Mouse (Mus musculus) heart, postnatal 0 days (tissue): ENCODE data around the gene Cfap206. TPM values are rescaled to one million over a fixed set of nuclear protein-coding genes. Genes with fewer than 3 reads are reported as not detected.

ENCODE experiments used
- ATAC-seq: fragments of 200-750 bp; cut with Nextera tagmentation; 2 replicates; pipeline ENCODE4 v1.8.0; 2017; ENCODE audit warnings: low read depth, moderate number of reproducible peaks, moderate library complexity; ENCODE audit not compliant: insufficient read depth
- DNase-seq: peaks from one replicate; pipeline ENCODE4 v3.0.0-alpha.2; 2016; ENCODE audit warnings: low spot score
- H3K27ac ChIP-seq: fragments of 300-500 bp; sonication (generic); 2 replicates; pipeline ENCODE4 v1.5.1; 2014; ENCODE audit warnings: low read depth, mild to moderate bottlenecking
- H3K27me3 ChIP-seq: fragments of 300-500 bp; sonication (generic); 2 replicates; pipeline ENCODE4 v1.6.1; 2014; ENCODE audit warnings: low read length, mixed read lengths; ENCODE audit not compliant: control insufficient read depth, insufficient read depth
- H3K36me3 ChIP-seq: fragments of 300-500 bp; sonication (generic); replicated peaks from 2 replicates; pipeline ENCODE4 v1.6.1; 2014; ENCODE audit warnings: low read length, mixed read lengths; ENCODE audit not compliant: control insufficient read depth, insufficient read depth
- H3K4me1 ChIP-seq: fragments of 300-500 bp; sonication (generic); 2 replicates; pipeline ENCODE4 v1.6.1; 2014; ENCODE audit warnings: antibody characterized with exemption; ENCODE audit not compliant: control insufficient read depth, insufficient read depth
- H3K4me2 ChIP-seq: fragments of 300-500 bp; sonication (generic); 2 replicates; pipeline ENCODE4 v1.6.1; 2014; ENCODE audit warnings: low read depth, mild to moderate bottlenecking, low read length, moderate library complexity
- H3K4me3 ChIP-seq: fragments of 300-500 bp; sonication (generic); 2 replicates; pipeline ENCODE4 v1.5.1; 2014; ENCODE audit warnings: low read depth, low read length
- H3K9ac ChIP-seq: fragments of 300-500 bp; sonication (generic); replicated peaks from 2 replicates; pipeline ENCODE4 v1.6.1; 2014; ENCODE audit warnings: low read depth, low read length, mixed read lengths
- H3K9me3 ChIP-seq: fragments of 300-500 bp; sonication (generic); replicated peaks from 2 replicates; pipeline ENCODE4 v1.6.1; 2016; ENCODE audit warnings: low read length; ENCODE audit not compliant: control insufficient read depth
- CTCF ChIP-seq: IDR thresholded peaks from 2 replicates; pipeline ENCODE4 v1.5.1; 2016; ENCODE audit warnings: antibody characterized with exemption, control low read depth, low read depth
- EP300 ChIP-seq: IDR thresholded peaks from 2 replicates; pipeline ENCODE4 v1.6.1; 2016; ENCODE audit warnings: antibody characterized with exemption, low read depth
- WGBS: fragments of 180-500 bp; shearing (Covaris S2); extraction: QIAGEN DNeasy Blood & Tissue Kit; methylation state at CpG from one replicate; pipeline ENCODE4 v1.1.7; 2014; 5-methylcytosine and 5-hydroxymethylcytosine counted together
- polyA plus RNA-seq: library from polyadenylated mRNA; unstranded; fragments of >200 nt; fragmentation: Nextera tagmentation; extraction: Ambion mirVana; gene quantifications from 2 replicates; pipeline ENCODE4 v1.2.1, GENCODE M21; 2015
- total RNA-seq: library from RNA; depleted of rRNA; stranded (reverse); fragments of >200 nt; gene quantifications from 2 replicates; pipeline ENCODE4 v1.2.3, GENCODE M21; 2014; ENCODE audit warnings: low replicate concordance; rRNA removed

The Cfap206 gene
- total RNA-seq, result not detected in 2 replicates
- 0.44 TPM in 1 of 2 replicates, not detected in the other for polyA plus RNA-seq

GRCm38 (mm10) chr4:34729851-34730341, at the start of gene Cfap206:
Cfap206 (minus strand) TSS chr4:34730206.
- Histone ChIP-seq H3K27ac (no peak within 1 kb of the TSS), H3K4me1 (peaks cover 4% of the 10 kb centered on the region), H3K9ac (peak within 1 kb of the TSS; percentile 13), H3K4me3 (peak within 1 kb of the TSS; percentile 51), H3K27me3 (no peaks in the 10 kb centered on the region; the same call in 1 of the 2 replicates), H3K4me2 (peak within 1 kb of the TSS; percentile 84), H3K9me3 (no peaks in the 10 kb centered on the region), H3K36me3 (no peaks in the 10 kb centered on the region)
- WGBS, result 1% methylated on average over 38 of the region's 38 CpGs
- peak; percentile 57 for DNase-seq
- ATAC-seq, result peak; percentile 97
- TF ChIP-seq CTCF (no peak), EP300 (no peak)

DNA sequence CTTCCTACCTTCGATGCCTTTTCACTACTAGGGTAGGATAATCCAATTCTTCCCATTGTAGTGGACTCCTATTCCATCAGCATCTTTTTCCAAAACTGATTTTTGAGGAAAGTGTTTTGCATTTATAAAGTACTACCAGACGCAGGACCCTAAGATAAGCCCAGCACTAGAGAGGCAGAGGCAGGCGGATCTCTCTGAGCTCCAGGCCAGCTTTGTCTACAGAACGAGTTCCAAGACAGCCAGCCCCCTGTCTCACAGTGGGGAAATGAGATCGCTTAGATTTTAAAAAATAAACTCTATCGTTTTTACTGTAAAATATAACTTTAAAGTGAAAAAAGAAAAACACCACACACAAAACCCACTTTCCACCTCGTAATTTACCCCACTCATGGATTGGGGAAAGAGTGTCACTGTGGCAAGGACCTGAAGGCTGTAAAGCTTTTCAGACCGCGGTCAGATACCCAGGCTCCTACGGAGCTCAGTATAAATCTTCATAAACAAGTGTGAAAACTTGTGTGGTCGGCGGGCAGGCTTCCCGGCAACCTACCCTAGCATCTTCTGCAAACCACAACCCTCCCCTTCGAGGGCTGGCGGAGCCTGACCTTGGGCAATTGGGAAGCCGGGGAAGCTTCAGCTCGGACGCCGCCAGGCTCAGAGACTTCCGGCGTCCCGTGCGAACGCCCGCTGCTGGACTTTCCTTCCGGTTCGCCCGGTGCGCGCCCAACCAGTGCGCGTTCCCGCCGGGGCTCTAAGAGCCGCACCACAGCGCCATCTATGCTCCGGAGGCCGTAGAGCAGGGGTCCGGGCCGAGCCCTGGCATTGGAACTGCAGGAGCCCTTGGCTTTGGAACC, 47.9 kb upstream of the Cfap206 start, which contains the start of gene Smim8:
Gene Smim8 (minus strand): TSS at position 747 of the 851 bp plus-strand sequence.
- H3K4me3 ChIP-seq, result peak within 1 kb of the TSS; percentile 67
- TF ChIP-seq EP300 (peak; percentile 64; the same call in 1 of the 2 replicates), CTCF (peak; percentile 88)
- peak within 1 kb of the TSS; percentile 82 for H3K9ac ChIP-seq
- DNase-seq (peak; percentile 93), ATAC-seq (peak; percentile 96)
- no peaks in the 10 kb centered on the region for H3K27me3 ChIP-seq
- peak within 1 kb of the TSS; percentile 82 for H3K4me2 ChIP-seq
- no peaks in the 10 kb centered on the region for H3K36me3 ChIP-seq
- H3K27ac ChIP-seq, result peak within 1 kb of the TSS; percentile 90
- no peaks in the 10 kb centered on the region for H3K9me3 ChIP-seq
- WGBS, result 5% methylated on average over 40 of the region's 40 CpGs
- H3K4me1 ChIP-seq, result no peaks in the 10 kb centered on the region; the same call in 1 of the 2 replicates

DNA sequence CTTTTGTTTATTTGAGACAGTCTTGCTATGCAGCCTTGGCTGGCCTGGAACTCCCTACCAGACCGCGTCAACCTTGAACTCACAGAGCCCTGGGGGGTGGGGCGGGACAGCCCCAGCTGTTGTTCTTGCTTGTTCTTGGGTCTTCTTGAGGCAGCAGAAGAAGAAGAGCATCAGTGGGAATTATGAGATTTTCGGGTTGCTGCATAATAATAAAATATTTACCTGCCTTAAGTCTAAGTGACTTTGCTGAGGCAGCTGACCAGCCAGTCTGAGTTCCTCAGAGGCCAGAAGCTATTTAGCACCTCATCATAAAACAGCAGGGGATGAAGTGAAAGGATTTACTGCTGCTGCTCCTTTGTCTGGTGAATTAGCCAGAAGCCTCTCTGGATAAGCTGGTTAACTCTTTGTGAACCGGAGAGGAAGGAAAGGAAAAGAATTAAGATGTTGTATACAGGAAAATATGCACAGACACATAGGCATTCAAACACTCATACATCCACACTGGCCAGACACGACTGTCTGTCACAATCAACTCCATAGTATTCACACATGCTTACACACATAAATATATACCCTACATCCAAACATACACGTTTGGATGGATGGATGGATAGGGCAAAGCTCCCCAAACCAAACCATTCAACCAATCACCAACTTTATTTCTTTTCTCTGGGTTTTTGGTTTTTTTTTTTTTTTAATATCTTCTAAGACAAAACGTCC, 41.8 kb upstream of the Cfap206 start:
- no peak for ATAC-seq
- TF ChIP-seq CTCF, result no peak
- TF ChIP-seq EP300, result no peak
- no peaks in the 10 kb centered on the region for H3K9me3 ChIP-seq
- peaks cover 26% of the 10 kb centered on the region for H3K36me3 ChIP-seq
- no peak for DNase-seq
- no peak overlapping the region for H3K4me3 ChIP-seq
- no peaks in the 10 kb centered on the region for H3K27me3 ChIP-seq
- H3K4me1 ChIP-seq, result no peaks in the 10 kb centered on the region
- H3K4me2 ChIP-seq, result no peak overlapping the region
- H3K9ac ChIP-seq, result no peak overlapping the region
- 30% methylated on average over 8 of the region's 8 CpGs for WGBS
- H3K27ac ChIP-seq, result no peak overlapping the region

- no peaks in the 10 kb centered on the region for H3K27me3 ChIP-seq
- DNase-seq, result no peak
- H3K36me3 ChIP-seq, result no peaks in the 10 kb centered on the region
- no peak for TF ChIP-seq CTCF
- TF ChIP-seq EP300, result no peak
- H3K4me2 ChIP-seq, result no peak within 1 kb of the TSS
- no peak within 1 kb of the TSS for H3K4me3 ChIP-seq
- H3K9me3 ChIP-seq, result no peaks in the 10 kb centered on the region
- 74% methylated on average over 1 of the region's 1 CpGs for WGBS
- no peaks in the 10 kb centered on the region for H3K4me1 ChIP-seq
- H3K9ac ChIP-seq, result no peak within 1 kb of the TSS
- no peak within 1 kb of the TSS for H3K27ac ChIP-seq
- ATAC-seq, result no peak
Measured at GRCm38 (mm10) chr4:34756163-34756562, 26.2 kb upstream of the Cfap206 start, which contains the start of gene Gm136. Gm136 (minus strand) TSS chr4:34756263.

DNA sequence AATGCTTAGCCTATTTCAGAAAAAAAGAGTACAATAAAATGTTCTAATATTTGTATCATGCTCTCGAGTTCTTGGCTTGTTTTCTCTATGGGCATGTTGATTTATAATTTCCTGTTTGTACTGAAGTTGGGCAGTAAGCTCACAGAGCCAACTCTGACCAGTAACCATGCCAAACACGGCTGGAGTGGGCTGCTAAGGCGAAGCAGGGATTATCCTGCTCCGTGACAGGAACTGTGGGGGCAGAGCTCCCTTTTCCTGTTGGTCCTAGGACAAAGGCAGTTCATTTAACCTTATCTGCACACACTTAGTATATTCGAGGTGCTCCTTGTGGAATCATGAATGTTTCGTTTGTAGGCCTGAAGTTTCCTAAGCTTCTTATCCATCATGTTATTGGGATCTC, 19.2 kb upstream of the Cfap206 start:
- no peaks in the 10 kb centered on the region for H3K4me1 ChIP-seq
- peak overlapping the region; percentile 53; the same call in 1 of the 2 replicates for H3K27ac ChIP-seq
- ATAC-seq (no peak), DNase-seq (no peak)
- no peak overlapping the region for H3K4me2 ChIP-seq
- no peak overlapping the region for H3K9ac ChIP-seq
- WGBS, result 27% methylated on average over 6 of the region's 6 CpGs
- TF ChIP-seq CTCF (no peak), EP300 (no peak)
- H3K36me3 ChIP-seq, result no peaks in the 10 kb centered on the region
- H3K4me3 ChIP-seq, result no peak overlapping the region
- no peaks in the 10 kb centered on the region for H3K9me3 ChIP-seq
- no peaks in the 10 kb centered on the region for H3K27me3 ChIP-seq
